Mouse (Mus musculus) cerebellum, adult 2 months (tissue): ENCODE measurements around the gene Col8a2. TPM values are rescaled to one million over a fixed set of nuclear protein-coding genes. Genes with fewer than 3 reads are reported as not detected.

ENCODE experiments used
- DNase-seq, 2 experiments: peaks; one replicate each; pipeline ENCODE4 v3.0.0; 2021
- H3K27ac ChIP-seq: fragments of 200-500 bp; 2 replicates; pipeline ENCODE4 v1.5.1; 2012; ENCODE audit warnings: low read length, control low read depth, inconsistent platforms; ENCODE audit not compliant: insufficient read depth
- H3K27me3 ChIP-seq: fragments of 200-500 bp; 2 replicates; pipeline ENCODE4 v1.6.1; 2012; ENCODE audit warnings: inconsistent platforms, mild to moderate bottlenecking, low read length, moderate library complexity; ENCODE audit not compliant: control insufficient read depth, insufficient read depth
- H3K4me1 ChIP-seq: fragments of 200-500 bp; 2 replicates; pipeline ENCODE4 v1.6.1; 2011; ENCODE audit warnings: low read length; ENCODE audit not compliant: control insufficient read depth, insufficient read depth
- H3K4me3 ChIP-seq: fragments of 200-500 bp; replicated peaks from 2 replicates; pipeline ENCODE3; 2011; ENCODE audit warnings: mild to moderate bottlenecking, low read depth, low read length, control low read depth; ENCODE audit not compliant: insufficient read depth
- CTCF ChIP-seq: fragments of 200-500 bp; IDR thresholded peaks from 2 replicates; pipeline ENCODE4 v1.5.1; 2011; ENCODE audit warnings: low read depth, mild to moderate bottlenecking, control low read depth, low read length, moderate library complexity, borderline replicate concordance; ENCODE audit not compliant: insufficient read depth
- POLR2A ChIP-seq: fragments of 200-500 bp; IDR thresholded peaks from 2 replicates; pipeline ENCODE4 v1.6.1; 2011; ENCODE audit warnings: low read length, control low read depth, borderline replicate concordance; ENCODE audit not compliant: insufficient read depth
- WGBS: fragments of 180-500 bp; shearing (Covaris S2); methylation state at CpG from one replicate; pipeline ENCODE4 v1.1.7; 2018; 5-methylcytosine and 5-hydroxymethylcytosine counted together
- polyA plus RNA-seq: library from polyadenylated mRNA; depleted of rRNA; stranded (reverse); fragments of >200 nt; gene quantifications from 2 replicates; pipeline ENCODE4 v1.2.3, GENCODE M21; 2012

Gene Col8a2
- polyA plus RNA-seq, 1 experiment, result 0.93 TPM

DNA sequence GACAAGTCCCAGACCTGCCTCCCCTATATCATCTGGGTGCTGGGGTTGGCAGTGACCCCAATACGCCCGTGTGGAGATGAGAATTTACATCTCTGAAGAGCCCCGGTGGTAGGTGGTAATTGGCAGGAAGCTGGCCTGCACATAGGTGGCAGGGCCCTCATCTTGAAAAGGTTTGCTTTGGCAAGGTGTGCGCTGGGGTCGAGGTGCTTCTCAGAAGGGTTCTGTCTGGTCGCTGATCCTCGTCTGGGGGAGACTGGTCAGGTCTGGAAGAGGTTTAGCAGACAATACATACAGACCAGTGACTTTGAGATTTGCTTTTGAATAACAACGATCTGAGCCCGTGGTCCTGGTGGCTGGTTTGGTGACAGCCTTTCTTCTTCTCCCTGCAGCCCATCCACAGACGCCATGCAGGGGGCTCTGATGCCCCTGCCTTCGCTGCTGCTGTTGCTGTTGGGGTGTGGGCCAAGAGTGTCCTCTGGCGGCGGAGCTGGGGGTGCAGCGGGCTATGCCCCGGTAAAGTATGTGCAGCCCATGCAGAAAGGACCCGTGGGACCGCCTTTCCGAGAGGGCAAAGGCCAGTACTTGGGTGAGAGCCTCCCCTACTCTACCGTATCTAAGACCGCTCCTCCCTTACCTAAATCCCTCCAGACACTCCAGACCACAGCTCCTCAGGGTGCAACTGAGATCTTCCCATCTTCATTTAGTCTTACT is 22.8 kb downstream of the Col8a2 start:
- Histone ChIP-seq H3K4me1 (peaks cover 15% of the 10 kb centered on the region), H3K27me3 (no peaks in the 10 kb centered on the region), H3K4me3 (peak overlapping the region; percentile 79), H3K27ac (no peak overlapping the region)
- 17% methylated on average over 20 of the region's 20 CpGs for WGBS
- no peak for TF ChIP-seq CTCF
- TF ChIP-seq POLR2A, result no peak
- no peak for DNase-seq

- peak; percentile 84 for TF ChIP-seq CTCF
- TF ChIP-seq POLR2A, result no peak
- peak; percentile 87 to 94 for DNase-seq
- no peak overlapping the region for H3K27ac ChIP-seq
- 0% methylated on average over 7 of the region's 7 CpGs for WGBS
- peak overlapping the region; percentile 79 for H3K4me3 ChIP-seq
- H3K4me1 ChIP-seq, result peaks cover 15% of the 10 kb centered on the region
- H3K27me3 ChIP-seq, result no peaks in the 10 kb centered on the region
Measured at GRCm38 (mm10) chr4:126309922-126310309, 23.3 kb downstream of the Col8a2 start.

- no peak for TF ChIP-seq POLR2A
- TF ChIP-seq CTCF, result no peak
- H3K4me3 ChIP-seq, result no peak overlapping the region
- DNase-seq, result no peak
- 72% methylated on average over 7 of the region's 7 CpGs for WGBS
- H3K4me1 ChIP-seq, result peaks cover 15% of the 10 kb centered on the region
- H3K27me3 ChIP-seq, result no peaks in the 10 kb centered on the region
- H3K27ac ChIP-seq, result no peak overlapping the region
Measured at GRCm38 (mm10) chr4:126310344-126310743, 23.8 kb downstream of the Col8a2 start.

DNA sequence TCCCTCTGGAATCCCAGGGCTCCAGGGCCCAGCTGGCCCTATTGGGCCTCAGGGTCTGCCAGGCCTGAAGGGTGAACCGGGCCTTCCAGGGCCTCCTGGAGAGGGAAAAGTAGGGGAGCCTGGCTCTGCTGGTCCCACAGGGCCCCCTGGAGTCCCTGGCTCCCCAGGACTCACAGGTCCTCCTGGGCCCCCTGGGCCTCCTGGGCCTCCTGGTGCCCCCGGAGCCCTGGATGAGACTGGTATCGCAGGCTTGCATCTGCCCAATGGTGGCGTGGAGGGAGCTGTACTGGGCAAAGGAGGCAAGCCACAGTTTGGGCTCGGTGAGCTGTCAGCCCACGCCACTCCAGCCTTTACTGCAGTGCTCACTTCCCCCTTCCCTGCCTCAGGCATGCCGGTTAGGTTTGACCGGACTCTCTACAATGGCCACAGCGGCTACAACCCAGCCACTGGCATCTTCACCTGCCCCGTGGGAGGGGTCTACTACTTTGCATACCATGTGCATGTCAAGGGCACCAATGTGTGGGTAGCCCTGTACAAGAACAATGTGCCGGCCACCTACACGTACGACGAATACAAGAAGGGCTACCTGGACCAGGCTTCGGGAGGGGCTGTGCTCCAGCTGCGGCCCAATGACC is 25.1 kb downstream of the Col8a2 start:
- no peak for DNase-seq
- 90% methylated on average over 16 of the region's 16 CpGs for WGBS
- H3K4me1 ChIP-seq, result peaks cover 15% of the 10 kb centered on the region

DNA sequence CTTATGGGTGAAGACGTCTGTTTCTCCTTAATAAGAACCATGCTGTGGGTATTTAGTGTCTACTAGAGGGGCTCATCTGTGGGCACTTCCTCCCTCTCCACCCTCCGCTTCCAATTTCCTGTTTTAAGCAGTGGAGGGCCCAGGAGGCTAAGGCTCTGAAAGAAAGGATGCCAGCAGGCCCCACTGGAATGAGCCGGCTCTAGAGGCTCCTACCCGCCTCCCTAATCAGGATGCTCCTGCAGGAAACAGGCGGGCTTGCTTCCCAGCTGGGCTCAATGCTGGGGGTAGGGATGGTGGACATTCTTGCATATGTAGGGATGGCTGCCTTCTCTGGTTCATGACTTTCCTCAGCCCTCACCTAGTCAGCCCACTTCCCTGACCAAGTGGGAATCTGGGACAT is 26.6 kb downstream of the Col8a2 start:
- TF ChIP-seq POLR2A (no peak), CTCF (no peak)
- no peaks in the 10 kb centered on the region for H3K27me3 ChIP-seq
- H3K4me1 ChIP-seq, result peaks cover 15% of the 10 kb centered on the region
- H3K27ac ChIP-seq, result no peak overlapping the region
- no peak overlapping the region for H3K4me3 ChIP-seq
- 68% methylated on average over 5 of the region's 5 CpGs for WGBS
- DNase-seq, result no peak

More for the DNA sequence above, 25.1 kb downstream of the Col8a2 start:
- Histone ChIP-seq H3K27ac (no peak overlapping the region), H3K27me3 (no peaks in the 10 kb centered on the region), H3K4me3 (no peak overlapping the region)
- TF ChIP-seq POLR2A, result no peak
- no peak for TF ChIP-seq CTCF

GRCm38 (mm10) chr4:126314393-126314792 is 27.8 kb downstream of the Col8a2 start:
- TF ChIP-seq POLR2A, result no peak
- TF ChIP-seq CTCF, result no peak
- H3K27me3 ChIP-seq, result no peaks in the 10 kb centered on the region
- no peak for DNase-seq
- peaks cover 14% of the 10 kb centered on the region for H3K4me1 ChIP-seq
- no peak overlapping the region for H3K4me3 ChIP-seq
- H3K27ac ChIP-seq, result no peak overlapping the region
- WGBS, result 44% methylated on average over 10 of the region's 10 CpGs

DNA sequence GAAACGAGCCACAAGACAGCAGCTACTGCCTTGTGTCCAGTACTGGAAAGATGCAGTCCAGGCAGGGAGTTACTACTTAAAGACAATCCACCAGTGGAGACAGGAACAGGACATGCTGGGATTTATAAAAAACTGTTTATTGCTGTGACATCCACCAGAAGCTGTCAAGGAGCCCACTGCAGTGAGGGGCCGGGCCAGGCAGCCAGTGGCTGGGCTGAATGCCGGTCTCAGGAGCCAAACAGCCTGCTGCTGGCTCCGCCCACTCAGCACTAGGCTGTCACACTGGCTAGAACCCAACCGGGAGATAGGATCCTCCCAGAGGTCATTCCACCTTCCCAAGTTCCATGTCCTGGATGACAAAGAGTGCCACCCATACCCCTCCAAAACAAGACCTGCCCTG is 29.3 kb downstream of the Col8a2 start:
- 23% methylated on average over 5 of the region's 5 CpGs for WGBS
- no peak for DNase-seq
- Histone ChIP-seq H3K4me1 (peaks cover 11% of the 10 kb centered on the region), H3K27me3 (no peaks in the 10 kb centered on the region), H3K4me3 (no peak overlapping the region), H3K27ac (no peak overlapping the region)
- no peak for TF ChIP-seq POLR2A

DNA sequence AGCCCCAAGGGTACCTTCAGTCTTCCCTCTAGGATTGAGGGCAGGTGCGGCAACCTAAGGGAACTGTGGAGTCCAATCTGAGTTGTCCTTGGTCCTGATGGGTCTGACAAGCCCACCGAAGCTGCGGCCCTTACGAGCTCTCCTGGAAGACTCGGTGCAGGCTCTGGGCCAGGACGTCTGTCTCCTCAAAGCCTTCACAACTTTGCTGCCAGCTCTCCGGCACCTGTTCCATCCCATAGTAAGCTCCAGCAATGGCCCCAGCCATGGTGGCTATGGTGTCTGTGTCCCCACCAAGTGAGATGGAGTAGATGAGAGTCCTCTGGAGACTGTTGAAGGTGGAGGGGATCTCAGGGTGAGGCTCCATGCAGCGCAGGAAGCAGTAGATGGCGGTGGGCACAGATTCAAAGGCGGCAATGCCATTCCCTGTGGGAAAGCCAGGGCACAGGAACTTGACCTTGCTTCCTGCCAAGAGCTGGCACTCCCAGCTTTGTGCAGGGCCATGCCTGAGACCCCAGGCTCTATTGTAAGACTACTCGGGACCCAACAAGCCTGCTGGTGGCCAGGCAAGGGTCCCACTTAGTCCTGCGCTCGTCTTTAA is 29.9 kb downstream of the Col8a2 start:
- 35% methylated on average over 13 of the region's 13 CpGs for WGBS
- DNase-seq, result no peak
- Histone ChIP-seq H3K27me3 (no peaks in the 10 kb centered on the region), H3K4me3 (no peak overlapping the region), H3K27ac (no peak overlapping the region), H3K4me1 (peaks cover 11% of the 10 kb centered on the region)
- TF ChIP-seq POLR2A (no peak), CTCF (no peak)
